Mouse (Mus musculus) C2C12 (cell line): ENCODE measurements around the gene Vmn1r69. TPM values are rescaled to one million over a fixed set of nuclear protein-coding genes. Genes with fewer than 3 reads are reported as not detected.

Experiments
- H3K27me3 ChIP-seq: one replicate; pipeline ENCODE4 v1.6.1; 2011; ENCODE audit not compliant: control insufficient read depth, insufficient read depth, insufficient read length
- H3K36me3 ChIP-seq: one replicate; pipeline ENCODE4 v1.6.1; 2011; ENCODE audit not compliant: control insufficient read depth, insufficient read depth
- H3K4me3 ChIP-seq: one replicate; pipeline ENCODE4 v1.5.1; 2011; ENCODE audit warnings: mild to moderate bottlenecking, control low read depth; ENCODE audit not compliant: poor library complexity, insufficient read depth, severe bottlenecking
- H3K79me2 ChIP-seq: one replicate; pipeline ENCODE4 v1.6.1; 2011; ENCODE audit not compliant: control insufficient read depth, insufficient read depth
- H3K79me3 ChIP-seq: one replicate; pipeline ENCODE4 v1.6.1; 2011; ENCODE audit warnings: low read depth, control low read depth
- H3ac ChIP-seq: one replicate; pipeline ENCODE3; 2011; ENCODE audit warnings: low read depth; ENCODE audit not compliant: control insufficient read depth, insufficient read length
- CEBPB ChIP-seq: IDR thresholded peaks from one replicate; pipeline ENCODE4 v1.6.1; 2011; ENCODE audit warnings: low read depth, mild to moderate bottlenecking, control low read depth, moderate library complexity
- CTCF ChIP-seq: IDR thresholded peaks from one replicate; pipeline ENCODE4 v1.5.1; 2011; ENCODE audit not compliant: control insufficient read depth, insufficient read depth, insufficient read length
- FOSL1 ChIP-seq: IDR thresholded peaks from one replicate; pipeline ENCODE4 v1.8.0; 2011; ENCODE audit warnings: mild to moderate bottlenecking, low read length; ENCODE audit not compliant: poor library complexity, insufficient read depth, severe bottlenecking
- MAX ChIP-seq: IDR thresholded peaks from one replicate; pipeline ENCODE4 v1.6.1; 2011; ENCODE audit warnings: mild to moderate bottlenecking, control low read depth
- MYOD1 ChIP-seq: IDR thresholded peaks from one replicate; pipeline ENCODE4 v1.6.1; 2011; ENCODE audit warnings: low read depth; ENCODE audit not compliant: control insufficient read depth, insufficient read length
- MYOG ChIP-seq: IDR thresholded peaks from one replicate; pipeline ENCODE4 v1.6.1; 2011; ENCODE audit not compliant: control insufficient read depth, insufficient read length; ENCODE audit errors: extremely low read depth
- USF1 ChIP-seq: IDR thresholded peaks from one replicate; pipeline ENCODE4 v1.6.1; 2011; ENCODE audit warnings: low read depth, mild to moderate bottlenecking, control low read depth, moderate library complexity
- long read RNA-seq, 2 experiments: library from polyadenylated mRNA; unstranded; transcript quantifications; one replicate each; pipeline ENCODE4 v2.0.0; 2019 to 2020
- polyA plus RNA-seq: library from polyadenylated mRNA; unstranded; fragments of >200 nt; fragmentation: generic; extraction: Trizol; gene quantifications from one replicate; pipeline ENCODE4 v1.2.1, GENCODE M21; 2012; ENCODE audit warnings: missing spikeins

The Vmn1r69 gene
- polyA plus RNA-seq = not detected
- long read RNA-seq, experiment 1 = 0 reads
- long read RNA-seq, experiment 2 = 0 reads

GRCm38 (mm10) chr7:10613559-10613958 is at the start of gene Vmn1r69:
Gene Vmn1r69 (minus strand): TSS chr7:10613659.
- no peak within 1 kb of the TSS for H3K4me3 ChIP-seq
- TF ChIP-seq CTCF (no peak), FOSL1 (no peak), USF1 (no peak), CEBPB (no peak), MYOD1 (no peak), MAX (no peak), MYOG (no peak)
- H3K79me3 ChIP-seq = no peaks in the 10 kb centered on the region
- no peak within 1 kb of the TSS for H3ac ChIP-seq
- no peaks in the 10 kb centered on the region for H3K27me3 ChIP-seq
- no peaks in the 10 kb centered on the region for H3K36me3 ChIP-seq
- no peaks in the 10 kb centered on the region for H3K79me2 ChIP-seq

- Histone ChIP-seq H3K79me2 (no peaks in the 10 kb centered on the region), H3K79me3 (no peaks in the 10 kb centered on the region), H3K4me3 (no peak within 1 kb of the TSS), H3ac (no peak within 1 kb of the TSS), H3K27me3 (no peaks in the 10 kb centered on the region), H3K36me3 (no peaks in the 10 kb centered on the region)
- TF ChIP-seq MYOG = no peak
- no peak for TF ChIP-seq USF1
- TF ChIP-seq MAX = no peak
- TF ChIP-seq MYOD1 = no peak
- no peak for TF ChIP-seq CEBPB
These were observed 17.8 kb upstream of the Vmn1r69 start, which contains the start of gene Vmn1r70 for GRCm38 (mm10) chr7:10631232-10631631. Gene Vmn1r70 (plus strand): TSS chr7:10631532.

- no peaks in the 10 kb centered on the region for H3K27me3 ChIP-seq
- no peaks in the 10 kb centered on the region for H3K79me2 ChIP-seq
- H3K79me3 ChIP-seq = no peaks in the 10 kb centered on the region
- H3ac ChIP-seq = no peak within 1 kb of the TSS
- H3K4me3 ChIP-seq = no peak within 1 kb of the TSS
- no peaks in the 10 kb centered on the region for H3K36me3 ChIP-seq
- TF ChIP-seq CEBPB (no peak), USF1 (no peak), MYOG (no peak), MYOD1 (no peak), CTCF (no peak), MAX (no peak), FOSL1 (no peak)
These were observed 55.1 kb downstream of the Vmn1r69 start, which contains the start of gene Vmn1r68 for GRCm38 (mm10) chr7:10558385-10558784. Gene Vmn1r68 (minus strand): TSS chr7:10558485.

Other genes with a start within 250 kb of the Vmn1r69 start
- not detected for gene Vmn1r67, start 170.3 kb downstream of the Vmn1r69 start, polyA plus RNA-seq
- gene Zik1, start 118.3 kb downstream of the Vmn1r69 start, polyA plus RNA-seq = 2.0 TPM
- gene Vmn1r68, start 55.2 kb downstream of the Vmn1r69 start, polyA plus RNA-seq = not detected
- gene Vmn1r70, start 17.9 kb upstream of the Vmn1r69 start, polyA plus RNA-seq = not detected
- not detected for gene Nlrp4b, start 74.1 kb upstream of the Vmn1r69 start, polyA plus RNA-seq
- gene Vmn1r71, start 140.7 kb upstream of the Vmn1r69 start, polyA plus RNA-seq = not detected